Mouse (Mus musculus): ENCODE results near the gene Gpatch11.

Gpatch11 gene

DNA sequence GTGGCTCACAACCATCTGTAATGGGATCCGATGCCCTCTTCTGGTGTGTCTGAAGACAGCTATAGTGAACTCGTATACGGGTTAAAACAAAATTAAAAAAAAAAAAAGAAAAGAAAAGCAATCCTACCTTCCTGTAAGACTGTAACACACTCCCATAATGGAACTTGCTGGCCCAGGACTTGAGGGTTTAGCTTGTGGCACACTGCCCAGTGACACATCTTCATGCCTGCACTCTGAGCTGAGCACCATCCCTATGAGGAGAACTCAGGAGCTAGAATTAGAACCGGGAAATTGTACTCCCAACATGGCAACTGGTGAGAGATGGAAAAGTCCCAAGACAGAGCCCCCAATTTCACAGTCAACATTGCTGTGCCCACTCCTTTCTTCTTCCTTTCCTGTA, 47.9 kb downstream of the Gpatch11 start:
- 0 out of 2 replicates have a peak, but pooled peaks cover 3% of the 10 kb centered on the region for H3K9me3 ChIP-seq (ENCODE audit: low read length)
- peaks cover 5% of the 10 kb centered on the region; the same call in 1 of the 2 replicates for H3K36me3 ChIP-seq (ENCODE audit: insufficient read depth, low read length)
- H3K4me1 ChIP-seq (replicated peaks; ENCODE audit: low read depth, low read length) = peaks cover 30% of the 10 kb centered on the region
- no peak for TF ChIP-seq CTCF (conservative IDR thresholded peaks at IDR 0.05; ENCODE audit: low read length)
- TF ChIP-seq NANOG (IDR thresholded peaks at IDR 0.05; ENCODE audit: borderline replicate concordance, low read length) = no peak
- no peak for TF ChIP-seq POU5F1 (IDR thresholded peaks at IDR 0.05; ENCODE audit: borderline replicate concordance, low read length)
- H3K27me3 ChIP-seq (ENCODE audit: insufficient read depth, low read length) = no peaks in the 10 kb centered on the region
- peak overlapping the region; percentile 88; the same call in 1 of the 2 replicates for H3K4me3 ChIP-seq (replicated peaks; ENCODE audit: low read length)

DNA sequence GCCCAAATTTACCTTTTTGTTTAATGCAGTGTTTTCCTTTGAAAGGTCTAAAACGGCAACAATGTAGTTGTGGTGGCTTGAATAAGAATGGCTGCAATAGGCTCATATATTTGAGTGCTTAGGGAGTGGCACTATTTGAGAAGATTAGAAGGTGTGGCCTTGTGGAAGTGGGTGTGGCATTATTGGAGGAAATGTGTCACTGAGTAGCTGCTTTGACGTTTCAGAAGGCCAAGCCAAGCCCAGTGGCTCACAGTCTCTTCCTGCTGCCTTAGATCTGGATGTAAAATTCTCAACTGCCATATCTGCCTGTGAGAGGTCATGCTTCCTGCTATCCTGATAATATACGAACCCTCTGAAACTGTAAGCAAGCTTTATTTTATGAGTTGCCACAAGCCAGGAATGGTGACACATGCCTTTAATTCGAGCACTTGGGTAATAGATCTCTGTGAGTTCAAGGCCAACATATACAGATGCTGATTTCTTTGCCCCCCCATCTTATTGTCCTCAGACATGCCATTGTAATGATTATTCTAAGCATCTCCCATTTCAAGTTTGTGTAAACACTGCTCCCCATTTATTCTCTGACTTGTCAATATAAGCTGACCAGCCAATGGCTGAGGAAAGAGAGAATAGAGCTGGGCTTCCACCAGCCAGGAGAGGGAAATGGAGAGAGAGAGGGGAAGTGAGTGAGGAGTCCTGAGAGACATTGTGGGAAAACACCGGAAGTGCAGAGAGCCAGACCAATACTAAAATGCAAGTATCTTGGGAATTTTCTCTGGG, 50.1 kb downstream of the Gpatch11 start:
- no peak for TF ChIP-seq POU5F1 (IDR thresholded peaks at IDR 0.05; ENCODE audit: borderline replicate concordance, low read length)
- TF ChIP-seq NANOG (IDR thresholded peaks at IDR 0.05; ENCODE audit: borderline replicate concordance, low read length) = no peak
- no peak for TF ChIP-seq CTCF (conservative IDR thresholded peaks at IDR 0.05; ENCODE audit: low read length)
- Histone ChIP-seq H3K4me1 (replicated peaks; ENCODE audit: low read depth, low read length) (peaks cover 30% of the 10 kb centered on the region), H3K36me3 (ENCODE audit: insufficient read depth, low read length) (peaks cover 6% of the 10 kb centered on the region; the same call in 1 of the 2 replicates), H3K9me3 (ENCODE audit: low read length) (0 out of 2 replicates have a peak, but pooled peaks cover 3% of the 10 kb centered on the region), H3K27me3 (ENCODE audit: insufficient read depth, low read length) (no peaks in the 10 kb centered on the region), H3K4me3 (replicated peaks; ENCODE audit: low read length) (no peak overlapping the region)

DNA sequence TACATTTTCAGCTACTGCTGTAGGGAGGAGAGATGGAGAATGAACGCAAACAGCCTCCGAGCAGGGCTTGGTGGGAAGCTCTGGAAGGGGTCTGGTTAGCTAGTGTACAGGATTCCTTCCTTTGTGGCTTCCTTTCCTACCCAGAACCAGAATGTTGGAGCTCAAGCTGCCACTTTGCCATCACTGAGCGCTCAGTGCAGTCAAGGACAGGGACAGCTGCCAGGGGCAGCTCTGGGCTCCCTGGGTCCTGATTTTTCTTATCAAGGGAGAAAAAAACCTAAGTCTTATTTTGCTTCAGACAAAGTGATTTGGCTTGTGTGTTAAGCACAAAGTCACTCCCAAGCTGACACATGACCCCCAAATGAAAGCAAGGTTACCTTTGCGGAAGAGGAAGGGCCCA, 53.2 kb downstream of the Gpatch11 start:
- peaks cover 30% of the 10 kb centered on the region for H3K36me3 ChIP-seq (ENCODE audit: insufficient read depth, low read length)
- TF ChIP-seq CTCF (conservative IDR thresholded peaks at IDR 0.05; ENCODE audit: low read length) = no peak
- no peak for TF ChIP-seq POU5F1 (IDR thresholded peaks at IDR 0.05; ENCODE audit: borderline replicate concordance, low read length)
- no peak for TF ChIP-seq NANOG (IDR thresholded peaks at IDR 0.05; ENCODE audit: borderline replicate concordance, low read length)
- no peak overlapping the region for H3K4me3 ChIP-seq (replicated peaks; ENCODE audit: low read length)
- H3K27me3 ChIP-seq (ENCODE audit: insufficient read depth, low read length) = no peaks in the 10 kb centered on the region
- H3K4me1 ChIP-seq (replicated peaks; ENCODE audit: low read depth, low read length) = peaks cover 10% of the 10 kb centered on the region
- H3K9me3 ChIP-seq (ENCODE audit: low read length) = 0 out of 2 replicates have a peak, but pooled peaks cover 3% of the 10 kb centered on the region

DNA sequence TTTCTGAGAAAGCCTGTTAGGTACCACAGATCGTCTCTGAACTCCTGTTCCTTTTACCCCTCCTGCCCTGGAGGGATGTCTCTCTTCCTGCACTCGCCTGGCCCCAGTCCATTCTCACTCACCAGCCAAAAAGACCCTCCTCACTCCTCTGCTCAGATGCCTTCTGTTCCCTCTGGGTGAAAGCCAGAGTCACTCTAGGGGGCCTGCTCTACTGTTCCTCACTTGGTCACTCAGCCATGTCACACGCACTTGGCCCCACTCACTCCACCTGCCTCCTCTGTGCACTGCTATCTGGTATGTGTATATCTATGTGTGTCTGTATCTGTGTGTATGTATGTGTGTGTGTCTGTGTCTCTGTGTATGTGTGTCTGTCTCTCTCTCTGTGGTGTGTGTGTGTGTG, 53.8 kb downstream of the Gpatch11 start:
- H3K27me3 ChIP-seq (ENCODE audit: insufficient read depth, low read length) = no peaks in the 10 kb centered on the region
- TF ChIP-seq NANOG (IDR thresholded peaks at IDR 0.05; ENCODE audit: borderline replicate concordance, low read length) = no peak
- TF ChIP-seq POU5F1 (IDR thresholded peaks at IDR 0.05; ENCODE audit: borderline replicate concordance, low read length) = no peak
- TF ChIP-seq CTCF (conservative IDR thresholded peaks at IDR 0.05; ENCODE audit: low read length) = no peak
- H3K36me3 ChIP-seq (ENCODE audit: insufficient read depth, low read length) = peaks cover 30% of the 10 kb centered on the region
- H3K4me1 ChIP-seq (replicated peaks; ENCODE audit: low read depth, low read length) = peaks cover 10% of the 10 kb centered on the region
- 0 out of 2 replicates have a peak, but pooled peaks cover 3% of the 10 kb centered on the region for H3K9me3 ChIP-seq (ENCODE audit: low read length)
- no peak overlapping the region for H3K4me3 ChIP-seq (replicated peaks; ENCODE audit: low read length)

DNA sequence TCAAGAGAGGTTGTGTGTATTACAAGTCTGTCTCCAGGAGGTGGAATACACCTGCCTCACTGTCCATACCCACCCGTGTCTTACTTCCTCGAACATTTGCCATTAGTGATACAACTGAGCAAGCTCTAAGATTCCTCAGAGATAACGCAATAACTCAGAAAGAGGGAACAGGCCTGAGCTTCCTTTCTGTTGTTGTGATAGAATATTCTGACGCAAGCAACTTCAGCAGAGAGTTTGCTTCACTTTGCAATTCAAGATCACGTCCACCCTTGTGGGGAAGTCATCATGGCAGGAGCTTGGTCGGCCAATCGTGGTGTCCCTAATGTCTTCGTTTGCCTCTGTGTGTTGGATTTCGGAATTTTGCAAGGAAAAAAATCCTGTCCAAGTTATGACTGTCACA, 55.7 kb downstream of the Gpatch11 start:
- no peak overlapping the region for H3K4me3 ChIP-seq (replicated peaks; ENCODE audit: low read length)
- peaks cover 18% of the 10 kb centered on the region for H3K4me1 ChIP-seq (replicated peaks; ENCODE audit: low read depth, low read length)
- no peaks in the 10 kb centered on the region for H3K27me3 ChIP-seq (ENCODE audit: insufficient read depth, low read length)
- H3K9me3 ChIP-seq (ENCODE audit: low read length) = no peaks in the 10 kb centered on the region
- H3K36me3 ChIP-seq (ENCODE audit: insufficient read depth, low read length) = peaks cover 30% of the 10 kb centered on the region
- TF ChIP-seq POU5F1 (IDR thresholded peaks at IDR 0.05; ENCODE audit: borderline replicate concordance, low read length) (no peak), CTCF (conservative IDR thresholded peaks at IDR 0.05; ENCODE audit: low read length) (no peak), NANOG (IDR thresholded peaks at IDR 0.05; ENCODE audit: borderline replicate concordance, low read length) (no peak)

DNA sequence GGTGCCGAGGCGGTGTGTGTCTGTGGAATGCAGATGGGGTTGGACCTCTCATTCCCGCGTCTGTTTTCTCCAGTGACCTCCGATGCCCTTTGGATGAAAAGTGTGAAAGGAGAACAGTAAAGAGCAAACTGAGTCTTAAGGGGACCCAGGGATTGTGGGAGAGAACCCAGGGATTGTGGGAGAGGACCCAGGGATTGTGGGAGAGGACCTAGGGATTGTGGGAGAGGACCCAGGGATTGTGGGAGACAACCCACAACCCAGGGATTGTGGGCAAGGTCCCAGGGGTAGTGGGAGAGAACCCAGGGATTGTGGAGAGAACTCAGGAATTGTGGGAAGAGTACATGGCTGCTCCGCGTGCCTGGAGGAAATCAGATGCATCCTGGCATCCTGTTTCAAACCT, 59.6 kb downstream of the Gpatch11 start:
- H3K9me3 ChIP-seq (ENCODE audit: low read length) = no peaks in the 10 kb centered on the region
- H3K27me3 ChIP-seq (ENCODE audit: insufficient read depth, low read length) = no peaks in the 10 kb centered on the region
- peaks cover 28% of the 10 kb centered on the region for H3K36me3 ChIP-seq (ENCODE audit: insufficient read depth, low read length)
- TF ChIP-seq NANOG (IDR thresholded peaks at IDR 0.05; ENCODE audit: borderline replicate concordance, low read length) = no peak
- no peak for TF ChIP-seq CTCF (conservative IDR thresholded peaks at IDR 0.05; ENCODE audit: low read length)
- TF ChIP-seq POU5F1 (IDR thresholded peaks at IDR 0.05; ENCODE audit: borderline replicate concordance, low read length) = no peak
- H3K4me3 ChIP-seq (replicated peaks; ENCODE audit: low read length) = peak overlapping the region; percentile 69
- H3K4me1 ChIP-seq (replicated peaks; ENCODE audit: low read depth, low read length) = peaks cover 17% of the 10 kb centered on the region

DNA sequence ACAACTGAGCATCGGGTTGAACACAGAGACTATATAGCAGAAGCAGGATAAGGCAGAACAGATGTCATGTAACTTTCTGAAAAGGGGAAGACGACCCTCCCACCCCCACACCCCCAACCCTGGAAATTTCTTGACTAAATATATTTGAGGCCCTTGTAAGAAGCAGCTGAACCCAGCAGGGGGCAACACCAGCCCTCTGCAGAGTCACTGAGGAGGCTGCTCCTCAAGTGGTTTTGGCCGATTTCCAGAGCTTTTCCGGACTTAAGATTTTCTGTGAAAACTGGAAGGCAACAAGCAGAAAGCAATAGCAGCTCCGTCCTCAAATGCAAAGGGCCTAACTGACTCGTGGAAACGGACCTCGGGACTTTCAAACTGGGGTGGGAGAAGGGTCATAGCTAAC, 60.0 kb downstream of the Gpatch11 start:
- Histone ChIP-seq H3K27me3 (ENCODE audit: insufficient read depth, low read length) (no peaks in the 10 kb centered on the region), H3K9me3 (ENCODE audit: low read length) (no peaks in the 10 kb centered on the region), H3K4me3 (replicated peaks; ENCODE audit: low read length) (peak overlapping the region; percentile 69), H3K4me1 (replicated peaks; ENCODE audit: low read depth, low read length) (peaks cover 17% of the 10 kb centered on the region), H3K36me3 (ENCODE audit: insufficient read depth, low read length) (peaks cover 25% of the 10 kb centered on the region)
- TF ChIP-seq NANOG (IDR thresholded peaks at IDR 0.05; ENCODE audit: borderline replicate concordance, low read length) = no peak
- TF ChIP-seq CTCF (conservative IDR thresholded peaks at IDR 0.05; ENCODE audit: low read length) = no peak

Measured in E14TG2a.4 (cell line).